In the genomic region with DNA sequence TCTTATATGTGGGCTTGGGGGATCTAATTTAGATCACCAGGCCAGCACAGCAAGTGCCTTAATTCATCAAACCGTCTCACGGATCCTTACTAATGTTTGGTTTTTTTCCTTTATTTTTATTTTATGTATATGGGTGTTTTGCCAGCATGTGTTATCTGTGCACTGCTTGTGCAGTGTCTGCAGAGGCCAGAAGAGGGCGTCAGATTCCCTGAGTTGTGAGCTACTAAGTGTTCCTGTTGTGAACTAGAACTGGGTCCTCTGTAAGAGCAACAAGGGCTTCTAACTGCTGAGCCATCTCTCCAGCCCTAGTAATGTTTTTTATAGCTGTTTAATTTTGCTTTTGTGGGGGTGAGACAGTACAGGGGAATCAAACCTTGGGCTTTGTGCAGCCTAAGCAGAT, we compare ENCODE assay signal across 12 mouse cellular contexts. TPM values are rescaled to one million over a fixed set of nuclear protein-coding genes. Genes with fewer than 3 reads are reported as not detected.
DNase-seq lines count a peak whose midpoint lies in the region; TF ChIP-seq lines count a peak whose summit lies in the region.
"Had no signal": no experiment of that assay in that cellular context is flagged by ENCODE, and none has a peak within 500 bp of the region (broad histone marks: within the 10 kb centered on the region; RNA-seq: fewer than 3 reads in every experiment).

No protein-coding gene starts in this region.

- TF ChIP-seq POLR2A in kidney, adult 2 months (IDR thresholded peaks at IDR 0.05; ENCODE audit: low read depth, low read length) = no peak

- H3K36me3 ChIP-seq in kidney, adult 2 months (ENCODE audit: control insufficient read depth, insufficient read depth, low read length) = no peaks in the 10 kb centered on the region
- peaks cover 22% of the 10 kb centered on the region for H3K36me3 ChIP-seq in limb, embryonic 10.5 days

- H3K4me1 ChIP-seq in kidney, adult 2 months (ENCODE audit: control insufficient read depth, insufficient read depth, low read length) = peaks cover 7% of the 10 kb centered on the region; the same call in 1 of the 2 replicates
- peaks cover 3% of the 10 kb centered on the region; the same call in 1 of the 2 replicates for H3K4me1 ChIP-seq in limb, embryonic 10.5 days

- 62% methylated on average over 3 of the region's 3 CpGs for WGBS in kidney, adult 2 months
- 61% methylated on average over 3 of the region's 3 CpGs for WGBS in limb, embryonic 10.5 days

- no peak overlapping the region for H3K4me3 ChIP-seq in kidney, adult 2 months (ENCODE audit: insufficient read depth, low read depth, low read length)
- H3K4me3 ChIP-seq in limb, embryonic 10.5 days = no peak overlapping the region
- H3K4me3 ChIP-seq: forebrain, embryonic 13.5 days; heart, embryonic 13.5 days had no signal

- no peaks in the 10 kb centered on the region for H3K27me3 ChIP-seq in kidney, adult 2 months (replicated peaks; ENCODE audit: control insufficient read depth, insufficient read depth, low read length)
- H3K27me3 ChIP-seq in limb, embryonic 10.5 days (ENCODE audit: low read depth, poor library complexity, severe bottlenecking) = no peaks in the 10 kb centered on the region
- H3K27me3 ChIP-seq: forebrain, embryonic 13.5 days; heart, embryonic 13.5 days had no signal

- DNase-seq in kidney, adult 2 months = no peak
- DNase-seq in kidney, adult 18-20 months = no peak
- peak; percentile 4 to 17 for DNase-seq in thymus, postnatal 36 days
- no peak for DNase-seq in thymus, postnatal 25 days
- DNase-seq in brain, adult 2 months (ENCODE audit: low read depth, low spot score) = peak; percentile 20
- no peak for DNase-seq in limb, embryonic 10.5 days (ENCODE audit: low spot score)
- no peak for DNase-seq in MN1 (ENCODE audit: low spot score)
- no peak for DNase-seq in lung, postnatal 25 days (ENCODE audit: low spot score)
- DNase-seq: kidney, adult 9 months; midbrain, embryonic 14.5 days had no signal

- H3K27ac ChIP-seq in kidney, adult 2 months (ENCODE audit: insufficient read depth, low read depth, low read length) = no peak overlapping the region
- no peak overlapping the region for H3K27ac ChIP-seq in limb, embryonic 10.5 days
- H3K27ac ChIP-seq: forebrain, embryonic 13.5 days; heart, embryonic 13.5 days had no signal

- H3K9me3 ChIP-seq in limb, embryonic 10.5 days (replicated peaks) = no peaks in the 10 kb centered on the region
- H3K9me3 ChIP-seq: forebrain, embryonic 13.5 days; heart, embryonic 13.5 days had no signal

- TF ChIP-seq CTCF in kidney, adult 2 months (conservative IDR thresholded peaks at IDR 0.05; ENCODE audit: insufficient read depth, insufficient read length, low read depth, low read length) = peak; percentile 36

RNA-seq across cellular contexts. Expression of gene Tlk2, which starts 23.8 kb away (rescaled TPM):
- 15.1 and 15.4 TPM in 2 replicates for polyA plus RNA-seq in kidney, adult 2 months (2012; rRNA removed)
- 21.4 and 23.0 TPM in 2 replicates for polyA plus RNA-seq in limb, embryonic 10.5 days (2016; fragmentation: Nextera tagmentation; extraction: Ambion mirVana)

RNA-seq across cellular contexts. Expression of gene Gm10842, which starts 55.7 kb away (rescaled TPM):
- polyA plus RNA-seq in kidney, adult 2 months (2012; rRNA removed) = not detected in 2 replicates
- not detected in 2 replicates for polyA plus RNA-seq in limb, embryonic 10.5 days (2016; fragmentation: Nextera tagmentation; extraction: Ambion mirVana)
- polyA plus RNA-seq: forebrain, embryonic 13.5 days; heart, embryonic 13.5 days; midbrain, embryonic 14.5 days had no signal

Comparison
In these comparisons a context has a peak if more than half of its experiments do, and no peak if none do; other contexts are left out.
1. DNase-seq: peak in thymus, postnatal 36 days (2 of 2) and brain, adult 2 months (single experiment); none in kidney, adult 2 months (single experiment), kidney, adult 18-20 months (single experiment), thymus, postnatal 25 days (single experiment), limb, embryonic 10.5 days (single experiment), MN1 (single experiment) and lung, postnatal 25 days (single experiment).